ENCODE assay signal across 8 mouse cellular contexts in genomic region chr17:12534353-12535145, GRCm38 (mm10). TPM values are rescaled to one million over a fixed set of nuclear protein-coding genes. Genes with fewer than 3 reads are reported as not detected.
DNase-seq lines count a peak whose midpoint lies in the region.

No protein-coding gene starts in this region.

- peak; percentile 32 for DNase-seq in left cerebral cortex, adult 11 months (ENCODE audit: low spot score)
- no peak for DNase-seq in left cerebral cortex, adult 8-10 months (ENCODE audit: low spot score in 2 of 2)
- DNase-seq in adrenal gland, adult 18-20 months (ENCODE audit: low spot score in 2 of 2): peak; percentile 57 to 65
- peak; percentile 86 for DNase-seq in embryo, embryonic 10 days (ENCODE audit: low spot score)
- DNase-seq in heart, postnatal 14 days: peak; percentile 65 to 84
- DNase-seq in layer of hippocampus, postnatal 36 days: peak; percentile 31 to 54
- DNase-seq in mesoderm, embryonic 11.5 days (ENCODE audit: low read depth, low spot score): peak; percentile 83
- peak; percentile 77 for DNase-seq in testis, postnatal 10 days (ENCODE audit: low spot score)

- intact Hi-C loops in heart, postnatal 14 days (cut with DNase I): loop anchor here (1.0 kb wide), 2 partner anchors 126 to 276 kb away; no protein-coding TSS in a partner anchor

RNA-seq across cellular contexts. Expression of gene Slc22a3, which starts 27.0 kb away (rescaled TPM):
- total RNA-seq in left cerebral cortex, adult 8-10 months (2022): 1 to 10 TPM; 2.6 to 3.5 (median 3.1) TPM
- total RNA-seq in adrenal gland, adult 18-20 months (2021): 10 to 100 TPM in 1 of 2 experiments, 1 to 10 TPM in 1; 4.5 to 18.4 TPM
- 1 to 10 TPM; 3.2 to 4.2 TPM for total RNA-seq in heart, postnatal 14 days (2021)
- under 1 TPM; 0.27 to 0.63 TPM for total RNA-seq in layer of hippocampus, postnatal 36 days (2021)

RNA-seq across cellular contexts. Expression of gene Slc22a2, which starts 49.4 kb away (rescaled TPM):
- 1 to 10 TPM in 3 of 4 experiments, under 1 TPM in 1; 0.98 to 1.7 (median 1.4) TPM for total RNA-seq in left cerebral cortex, adult 8-10 months (2022)
- total RNA-seq in adrenal gland, adult 18-20 months (2021): under 1 TPM; 0.43 to 0.61 TPM
- total RNA-seq in heart, postnatal 14 days (2021): not detected
- total RNA-seq in layer of hippocampus, postnatal 36 days (2021): under 1 TPM; 0.15 to 0.23 TPM

Comparison
In these comparisons a context has a peak if more than half of its experiments do, and no peak if none do; other contexts are left out.
1. DNase-seq: peak in left cerebral cortex, adult 11 months (single experiment), adrenal gland, adult 18-20 months (2 of 2), embryo, embryonic 10 days (single experiment), heart, postnatal 14 days (2 of 2), layer of hippocampus, postnatal 36 days (2 of 2), mesoderm, embryonic 11.5 days (single experiment) and testis, postnatal 10 days (single experiment); none in left cerebral cortex, adult 8-10 months (0 of 2).